Mouse (Mus musculus) ES-Bruce4 (cell line): ENCODE results near the gene Cplx3. TPM values are rescaled to one million over a fixed set of nuclear protein-coding genes. Genes with fewer than 3 reads are reported as not detected.

Source experiments
- H3K27ac ChIP-seq: 2 replicates; pipeline ENCODE4 v1.5.1; 2012; ENCODE audit warnings: low read length, inconsistent platforms; ENCODE audit not compliant: insufficient read depth
- H3K27me3 ChIP-seq: 2 replicates; pipeline ENCODE4 v1.6.1; 2012; ENCODE audit warnings: mild to moderate bottlenecking, low read length, inconsistent platforms; ENCODE audit not compliant: control insufficient read depth, poor library complexity, insufficient read depth, severe bottlenecking
- H3K36me3 ChIP-seq: 2 replicates; pipeline ENCODE4 v1.6.1; 2012; ENCODE audit warnings: inconsistent platforms, mild to moderate bottlenecking, low read length, moderate library complexity; ENCODE audit not compliant: control insufficient read depth, poor library complexity, insufficient read depth, severe bottlenecking
- H3K4me1 ChIP-seq: one replicate; pipeline ENCODE4 v1.8.1; 2011; ENCODE audit warnings: low read length; ENCODE audit not compliant: control insufficient read depth, insufficient read depth
- H3K4me3 ChIP-seq: 2 replicates; pipeline ENCODE4 v1.5.1; 2011; ENCODE audit warnings: low read depth, mild to moderate bottlenecking, low read length
- H3K9ac ChIP-seq: 2 replicates; pipeline ENCODE4 v1.6.1; 2012; ENCODE audit warnings: low read depth, mild to moderate bottlenecking, inconsistent platforms; ENCODE audit not compliant: poor library complexity, severe bottlenecking
- H3K9me3 ChIP-seq: replicated peaks from 2 replicates; pipeline ENCODE4 v1.6.1; 2012; ENCODE audit warnings: mild to moderate bottlenecking, low read length, inconsistent platforms; ENCODE audit not compliant: control insufficient read depth, poor library complexity, insufficient read depth, severe bottlenecking
- CTCF ChIP-seq: IDR thresholded peaks from one replicate; pipeline ENCODE4 v1.8.1; 2011; ENCODE audit warnings: low read depth, low read length
- EP300 ChIP-seq: IDR thresholded peaks from 2 replicates; pipeline ENCODE4 v1.6.1; 2011; ENCODE audit warnings: low read depth, low read length; ENCODE audit not compliant: insufficient read depth
- POLR2A ChIP-seq: IDR thresholded peaks from one replicate; pipeline ENCODE4 v1.8.1; 2011; ENCODE audit warnings: low read length; ENCODE audit not compliant: insufficient read depth
- polyA plus RNA-seq: library from polyadenylated mRNA; stranded (reverse); fragments of >200 nt; gene quantifications from 2 replicates; pipeline ENCODE4 v1.2.4, GENCODE M21; 2011; ENCODE audit warnings: low read depth; ENCODE audit not compliant: missing spikeins, insufficient read depth, insufficient read length

Gene Cplx3
- polyA plus RNA-seq, 1 experiment: not detected

GRCm38 (mm10) chr9:57639661-57640328 is 33.7 kb upstream of the Cplx3 start:
- Histone ChIP-seq H3K9me3 (no peaks in the 10 kb centered on the region), H3K27me3 (no peaks in the 10 kb centered on the region), H3K27ac (no peak overlapping the region), H3K4me3 (no peak overlapping the region), H3K4me1 (peaks cover 10% of the 10 kb centered on the region), H3K9ac (no peak overlapping the region), H3K36me3 (no peaks in the 10 kb centered on the region)
- no peak for TF ChIP-seq POLR2A

GRCm38 (mm10) chr9:57638651-57639459 is 32.8 kb upstream of the Cplx3 start:
- no peaks in the 10 kb centered on the region for H3K36me3 ChIP-seq
- no peaks in the 10 kb centered on the region for H3K9me3 ChIP-seq
- H3K9ac ChIP-seq: no peak overlapping the region
- H3K4me3 ChIP-seq: no peak overlapping the region
- H3K27me3 ChIP-seq: no peaks in the 10 kb centered on the region
- H3K27ac ChIP-seq: no peak overlapping the region
- peaks cover 9% of the 10 kb centered on the region for H3K4me1 ChIP-seq
- TF ChIP-seq POLR2A: no peak
- TF ChIP-seq EP300: no peak
- TF ChIP-seq CTCF: no peak

- H3K27ac ChIP-seq: no peak overlapping the region
- no peak overlapping the region for H3K9ac ChIP-seq
- no peaks in the 10 kb centered on the region for H3K36me3 ChIP-seq
- no peaks in the 10 kb centered on the region for H3K27me3 ChIP-seq
- peaks cover 4% of the 10 kb centered on the region for H3K4me1 ChIP-seq
- TF ChIP-seq POLR2A: no peak
- TF ChIP-seq CTCF: no peak
- no peak for TF ChIP-seq EP300
- H3K4me3 ChIP-seq: no peak overlapping the region
- no peaks in the 10 kb centered on the region for H3K9me3 ChIP-seq
These were observed 31.8 kb upstream of the Cplx3 start for GRCm38 (mm10) chr9:57637741-57638322.

- TF ChIP-seq CTCF (no peak), POLR2A (no peak), EP300 (no peak)
- H3K27me3 ChIP-seq: no peaks in the 10 kb centered on the region
- no peaks in the 10 kb centered on the region for H3K9me3 ChIP-seq
- no peak overlapping the region for H3K4me3 ChIP-seq
- H3K4me1 ChIP-seq: peaks cover 4% of the 10 kb centered on the region
- H3K36me3 ChIP-seq: no peaks in the 10 kb centered on the region
- no peak overlapping the region for H3K27ac ChIP-seq
- no peak overlapping the region for H3K9ac ChIP-seq
These were observed 31.2 kb upstream of the Cplx3 start for GRCm38 (mm10) chr9:57637272-57637671.

- H3K27me3 ChIP-seq: no peaks in the 10 kb centered on the region
- H3K4me1 ChIP-seq: no peaks in the 10 kb centered on the region
- H3K4me3 ChIP-seq: no peak overlapping the region
- no peaks in the 10 kb centered on the region for H3K9me3 ChIP-seq
- no peaks in the 10 kb centered on the region for H3K36me3 ChIP-seq
- no peak overlapping the region for H3K9ac ChIP-seq
- H3K27ac ChIP-seq: no peak overlapping the region
- TF ChIP-seq CTCF (no peak), POLR2A (no peak), EP300 (no peak)
These were observed 27.5 kb upstream of the Cplx3 start for GRCm38 (mm10) chr9:57633481-57634024.
